Mouse (Mus musculus): ENCODE results near the gene Upf1. TPM values are rescaled to one million over a fixed set of nuclear protein-coding genes. Genes with fewer than 3 reads are reported as not detected.

Gene Upf1
- total RNA-seq (2017) = 21.5 to 44.5 TPM (median 27.6 TPM) in 3 replicates

GRCm38 (mm10) chr8:70353194-70353817, at the start of gene Upf1:
Gene Upf1, minus strand, starts transcription at chr8:70353278.
- ATAC-seq (replicated peaks; ENCODE audit: insufficient number of reproducible peaks, low FRiP score, low TSS enrichment, poor library complexity, severe bottlenecking) = peak; percentile 82

DNA sequence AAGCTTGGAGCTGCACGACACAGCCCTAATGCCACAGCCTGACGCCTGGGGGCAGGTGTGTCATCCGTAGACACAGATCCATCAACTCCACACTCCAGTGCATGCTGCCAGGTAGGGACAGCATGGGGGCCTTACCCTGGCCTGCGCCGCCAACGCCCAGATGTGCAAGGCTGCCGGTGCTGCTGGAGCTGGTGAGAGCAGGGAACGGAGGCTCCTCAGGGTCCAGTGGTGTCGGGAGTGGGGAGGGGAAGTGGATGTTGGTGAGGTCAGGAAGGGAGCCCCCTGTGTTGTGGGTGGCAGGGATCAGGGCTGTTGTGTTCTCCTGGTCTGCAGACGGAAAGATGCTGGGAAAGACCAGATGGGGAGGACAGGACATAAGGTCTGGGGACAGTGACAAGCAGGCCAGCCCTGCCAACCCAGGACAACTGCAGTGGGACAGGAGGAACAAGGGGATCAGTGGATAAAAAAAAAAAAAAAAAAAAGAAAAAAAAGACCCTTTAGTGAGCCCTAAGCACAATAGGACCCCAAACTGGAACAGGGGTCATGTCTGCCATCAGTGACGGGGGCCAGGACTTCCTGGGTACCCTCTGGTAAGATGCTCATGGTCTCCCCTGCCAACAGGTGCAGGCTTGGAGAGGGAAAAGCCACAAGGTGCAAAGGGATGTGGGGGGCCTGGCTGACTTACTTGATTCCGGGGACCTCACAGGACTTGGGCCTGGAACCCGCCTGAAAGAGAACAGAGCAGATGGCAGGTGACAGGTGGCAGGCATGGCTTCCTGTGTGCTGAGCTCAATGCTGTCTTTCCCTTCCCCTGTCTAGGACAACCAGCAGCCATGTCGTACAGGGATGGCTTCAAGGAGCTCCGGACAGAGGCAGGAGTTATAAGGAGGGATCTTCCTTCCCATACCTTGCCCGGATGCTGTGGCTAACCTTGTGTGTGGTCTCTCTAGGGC, 44.8 kb upstream of the Upf1 start:
- ATAC-seq (replicated peaks; ENCODE audit: insufficient number of reproducible peaks, low FRiP score, low TSS enrichment, poor library complexity, severe bottlenecking) = no peak

GRCm38 (mm10) chr8:70396184-70396583, 43.1 kb upstream of the Upf1 start:
- ATAC-seq (replicated peaks; ENCODE audit: insufficient number of reproducible peaks, low FRiP score, low TSS enrichment, poor library complexity, severe bottlenecking) = no peak

DNA sequence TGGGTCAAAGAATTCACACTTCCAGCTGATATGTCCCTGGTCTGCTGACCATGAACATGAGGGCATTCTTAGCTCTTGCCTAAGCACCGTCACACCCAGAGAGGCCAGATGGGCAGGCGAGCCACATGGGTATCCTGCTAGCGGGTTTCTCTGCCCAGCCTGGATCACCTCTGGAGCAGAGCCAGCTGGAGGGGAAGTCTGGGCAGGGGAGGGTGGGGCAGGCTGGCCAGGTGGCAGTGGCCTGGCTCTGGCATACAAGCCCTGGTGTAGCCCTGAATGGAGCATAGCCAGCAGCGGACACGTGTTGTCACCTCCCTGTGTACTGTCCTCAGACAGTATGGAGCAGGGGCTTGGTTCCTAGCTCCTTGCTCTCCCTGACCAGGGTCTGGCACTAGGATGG, 42.6 kb upstream of the Upf1 start:
- no peak for ATAC-seq (replicated peaks; ENCODE audit: insufficient number of reproducible peaks, low FRiP score, low TSS enrichment, poor library complexity, severe bottlenecking)

- no peak; the same call in 1 of the 2 replicates for ATAC-seq (replicated peaks; ENCODE audit: insufficient number of reproducible peaks, low FRiP score, low TSS enrichment, poor library complexity, severe bottlenecking)
Observed at GRCm38 (mm10) chr8:70394269-70394998, 41.4 kb upstream of the Upf1 start.

DNA sequence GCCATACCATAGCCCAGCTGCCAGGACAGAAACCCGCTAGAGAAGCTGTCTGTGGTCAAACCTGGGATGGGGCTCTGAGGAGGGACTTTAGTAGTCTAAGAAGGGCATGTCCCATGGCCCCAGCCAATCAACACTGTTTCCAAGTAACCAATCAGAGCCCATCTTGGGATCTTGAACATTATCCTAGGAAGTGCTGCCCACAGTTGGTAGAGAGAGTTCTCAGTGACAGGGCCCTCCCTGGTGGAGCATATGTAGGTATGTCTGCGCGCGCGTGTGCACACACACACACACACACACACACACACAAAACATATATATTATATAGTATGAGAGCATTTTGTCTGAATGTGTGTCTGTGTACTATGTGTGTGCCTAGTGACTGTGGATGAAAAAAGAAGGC, 40.0 kb upstream of the Upf1 start:
- no peak for ATAC-seq (replicated peaks; ENCODE audit: insufficient number of reproducible peaks, low FRiP score, low TSS enrichment, poor library complexity, severe bottlenecking)

DNA sequence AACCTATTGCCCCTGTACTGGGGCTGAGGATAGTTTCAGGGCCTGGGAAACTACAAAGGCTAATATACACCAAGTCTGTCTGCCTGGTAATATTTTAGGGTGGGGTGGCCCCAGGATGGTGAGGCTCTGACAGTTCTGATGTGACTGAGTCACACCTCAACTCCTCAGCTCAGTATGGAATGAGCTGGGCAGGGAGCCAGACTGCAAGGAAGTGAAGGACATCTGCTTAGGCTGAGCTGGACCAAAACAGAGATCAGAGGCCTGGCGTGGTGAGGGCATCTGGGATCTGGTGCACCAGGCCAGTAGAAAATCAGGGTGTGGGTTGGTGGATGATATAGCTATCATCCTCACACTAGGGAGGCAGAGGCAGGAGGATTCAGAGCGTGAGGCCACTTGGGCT, 36.6 kb upstream of the Upf1 start:
- ATAC-seq (replicated peaks; ENCODE audit: insufficient number of reproducible peaks, low FRiP score, low TSS enrichment, poor library complexity, severe bottlenecking) = no peak

DNA sequence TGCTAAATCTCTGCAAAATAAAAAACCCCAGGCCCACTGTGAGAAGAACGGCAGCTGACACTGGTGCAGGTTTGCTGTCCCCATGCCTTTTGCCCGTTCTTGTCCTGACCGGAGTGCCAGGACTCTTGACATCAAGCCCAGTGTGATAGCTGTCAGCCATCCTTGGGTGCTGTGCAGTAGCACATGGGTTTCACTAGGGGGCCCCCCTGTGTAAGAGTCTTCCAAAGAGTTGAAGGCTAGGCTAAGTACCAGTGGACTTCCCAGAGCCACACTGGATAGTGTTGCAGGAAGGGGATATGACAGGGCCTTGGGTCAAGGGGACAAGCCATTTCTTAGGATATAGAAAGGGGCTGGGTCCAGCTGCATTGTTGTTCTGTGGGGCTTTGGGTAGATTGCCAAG, 30.2 kb upstream of the Upf1 start:
- 0 out of 2 replicates have a peak, but pooled peaks have one; percentile 53 for ATAC-seq (replicated peaks; ENCODE audit: insufficient number of reproducible peaks, low FRiP score, low TSS enrichment, poor library complexity, severe bottlenecking)

DNA sequence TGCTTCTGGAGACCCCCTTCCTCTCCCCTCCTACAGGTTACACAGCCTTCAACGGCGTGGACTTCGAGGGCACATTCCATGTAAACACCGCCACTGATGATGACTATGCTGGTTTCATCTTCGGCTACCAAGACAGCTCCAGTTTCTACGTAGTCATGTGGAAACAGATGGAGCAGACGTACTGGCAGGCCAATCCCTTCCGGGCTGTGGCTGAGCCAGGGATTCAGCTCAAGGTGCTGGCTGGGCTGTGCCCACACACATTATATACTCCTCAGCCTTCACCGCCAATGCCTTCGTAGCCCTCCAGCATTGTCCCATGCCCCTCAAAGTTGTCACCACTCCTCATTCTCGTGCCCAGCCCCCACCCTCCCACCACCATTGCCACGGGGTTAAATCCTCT, 27.0 kb upstream of the Upf1 start:
- ATAC-seq (replicated peaks; ENCODE audit: insufficient number of reproducible peaks, low FRiP score, low TSS enrichment, poor library complexity, severe bottlenecking) = no peak

DNA sequence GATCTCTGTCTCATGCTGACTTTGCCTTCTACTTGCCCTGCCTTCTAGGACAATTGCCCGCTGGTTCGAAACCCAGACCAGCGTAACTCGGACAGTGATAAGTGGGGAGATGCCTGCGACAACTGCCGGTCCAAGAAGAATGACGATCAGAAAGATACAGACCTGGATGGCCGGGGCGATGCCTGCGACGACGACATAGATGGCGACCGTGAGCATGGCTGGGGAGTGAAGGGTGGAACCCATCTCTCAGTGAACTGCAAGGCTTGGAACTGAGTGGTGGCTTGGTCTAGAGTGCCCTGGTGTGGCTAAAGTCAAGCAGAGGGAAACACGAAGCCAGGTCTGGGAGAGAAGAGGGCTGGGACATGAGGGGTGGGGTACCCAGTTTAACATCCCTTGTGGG, 24.0 kb upstream of the Upf1 start:
- no peak for ATAC-seq (replicated peaks; ENCODE audit: insufficient number of reproducible peaks, low FRiP score, low TSS enrichment, poor library complexity, severe bottlenecking)

DNA sequence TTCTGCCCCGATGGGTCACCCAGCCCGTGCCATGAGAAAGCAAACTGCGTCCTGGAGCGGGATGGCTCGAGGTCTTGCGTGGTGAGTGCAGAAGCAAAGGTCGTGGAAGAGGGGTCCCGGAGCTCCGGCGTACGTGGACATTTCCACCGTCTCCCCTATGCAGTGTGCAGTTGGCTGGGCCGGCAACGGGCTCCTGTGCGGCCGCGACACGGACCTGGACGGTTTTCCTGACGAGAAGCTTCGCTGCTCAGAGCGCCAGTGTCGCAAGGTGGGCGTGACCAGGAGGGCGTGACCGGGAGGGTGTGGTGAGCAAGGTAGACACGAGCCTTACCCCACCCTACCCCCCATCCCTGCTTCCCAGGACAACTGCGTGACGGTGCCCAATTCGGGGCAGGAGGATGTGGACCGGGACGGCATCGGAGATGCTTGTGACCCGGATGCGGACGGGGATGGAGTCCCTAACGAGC, 23.2 kb upstream of the Upf1 start:
- ATAC-seq (replicated peaks; ENCODE audit: insufficient number of reproducible peaks, low FRiP score, low TSS enrichment, poor library complexity, severe bottlenecking) = no peak

DNA sequence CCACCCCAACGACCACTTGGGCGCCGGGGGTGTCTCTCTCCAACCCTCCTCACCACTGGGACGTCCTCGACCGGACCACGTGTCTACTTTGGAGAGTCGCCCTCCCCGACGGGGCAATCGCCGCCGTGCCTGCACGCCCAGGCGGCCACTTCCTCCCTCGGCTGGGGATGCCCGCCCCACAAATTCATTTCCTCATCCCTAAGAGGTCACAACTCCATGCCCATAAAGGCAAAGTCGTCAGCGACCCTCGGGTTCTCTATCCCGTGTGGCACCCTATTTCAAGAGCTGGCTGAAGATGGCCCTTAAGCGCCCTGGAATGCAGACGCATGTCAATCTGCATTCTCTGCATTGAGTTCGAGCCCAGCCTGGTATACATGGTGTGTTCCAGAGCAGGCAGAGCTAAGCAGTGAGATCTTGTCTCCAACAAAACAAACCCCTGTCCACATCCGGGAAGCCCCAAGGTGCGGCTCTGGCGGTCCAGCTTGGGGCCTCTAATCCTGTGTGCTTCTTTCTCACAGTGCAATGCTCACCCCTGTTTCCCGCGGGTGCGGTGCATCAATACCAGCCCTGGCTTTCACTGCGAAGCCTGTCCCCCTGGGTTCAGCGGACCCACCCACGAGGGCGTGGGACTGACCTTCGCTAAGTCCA, 22.3 kb upstream of the Upf1 start:
- ATAC-seq (replicated peaks; ENCODE audit: insufficient number of reproducible peaks, low FRiP score, low TSS enrichment, poor library complexity, severe bottlenecking) = peak; percentile 44

DNA sequence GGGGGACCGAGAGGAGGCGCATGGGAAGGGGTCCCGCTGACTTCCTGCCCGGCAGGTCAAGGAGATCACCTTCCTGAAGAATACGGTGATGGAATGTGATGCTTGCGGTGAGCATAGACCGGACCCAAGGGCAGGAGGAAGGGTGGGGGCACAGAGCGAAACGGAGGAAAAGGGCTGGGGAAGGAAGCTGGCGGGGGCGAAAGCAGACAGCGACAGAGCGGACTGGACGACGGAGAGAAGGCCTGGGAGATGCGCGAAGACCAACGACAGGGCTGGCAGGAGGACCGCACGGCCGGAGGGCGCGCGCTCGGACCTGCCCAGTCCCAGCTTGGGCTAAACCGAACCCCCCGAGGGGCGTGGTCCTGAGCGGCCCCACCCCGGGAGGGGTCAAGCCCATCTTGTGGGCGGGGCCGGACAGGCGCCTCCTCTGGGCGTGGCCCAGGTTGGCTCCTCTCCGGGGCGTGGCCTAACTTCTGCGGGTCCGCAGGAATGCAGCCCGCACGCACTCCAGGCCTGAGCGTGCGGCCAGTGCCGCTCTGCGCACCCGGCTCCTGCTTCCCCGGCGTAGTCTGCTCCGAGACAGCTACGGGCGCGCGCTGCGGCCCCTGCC, 21.3 kb upstream of the Upf1 start:
- peak; percentile 41 for ATAC-seq (replicated peaks; ENCODE audit: insufficient number of reproducible peaks, low FRiP score, low TSS enrichment, poor library complexity, severe bottlenecking)

DNA sequence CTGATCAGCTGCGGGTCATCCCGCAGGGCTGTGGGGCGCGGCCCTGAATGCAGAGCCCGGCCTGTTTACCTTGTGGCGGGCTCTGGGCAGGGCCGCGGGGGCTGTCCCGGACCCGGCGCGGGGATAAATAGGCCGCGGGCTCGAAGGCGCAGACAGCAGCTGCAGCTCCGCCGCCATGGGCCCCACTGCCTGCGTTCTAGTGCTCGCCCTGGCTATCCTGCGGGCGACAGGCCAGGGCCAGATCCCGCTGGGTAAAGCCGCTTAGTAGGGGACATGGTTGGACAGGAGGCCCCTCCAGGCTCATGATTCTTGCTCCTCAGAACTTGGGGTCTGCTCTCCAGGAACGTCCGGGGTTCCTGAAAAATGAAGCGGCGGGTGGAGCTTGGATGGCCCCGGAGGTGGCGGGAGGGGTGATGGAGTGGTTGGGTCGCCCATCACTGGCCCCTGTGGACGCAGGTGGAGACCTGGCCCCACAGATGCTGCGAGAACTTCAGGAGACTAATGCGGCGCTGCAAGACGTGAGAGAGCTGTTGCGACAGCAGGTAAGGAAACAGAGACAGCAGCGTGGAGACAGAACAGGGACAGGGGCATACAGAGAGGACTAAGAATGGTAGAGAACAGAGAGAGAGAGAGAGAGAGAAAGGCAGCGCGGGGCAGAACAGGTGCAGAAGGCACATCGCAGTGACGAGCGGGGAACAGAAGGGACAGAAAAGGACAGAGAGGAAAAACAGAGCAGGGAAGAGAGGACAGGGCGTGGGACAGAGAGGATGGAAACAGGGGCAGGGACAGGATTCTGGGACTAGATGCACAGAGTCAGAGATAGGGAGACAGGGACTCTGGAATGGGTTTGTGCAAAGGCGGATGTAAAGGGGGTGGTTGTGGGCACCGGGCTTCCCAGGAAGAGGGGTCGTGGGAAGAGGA, 20.6 kb upstream of the Upf1 start, which contains the start of gene Comp:
Gene Comp, plus strand, starts transcription at position 162 of the 921 bp plus-strand sequence.
- no peak for ATAC-seq (replicated peaks; ENCODE audit: insufficient number of reproducible peaks, low FRiP score, low TSS enrichment, poor library complexity, severe bottlenecking)

GRCm38 (mm10) chr8:70371951-70372350, 18.9 kb upstream of the Upf1 start:
- no peak for ATAC-seq (replicated peaks; ENCODE audit: insufficient number of reproducible peaks, low FRiP score, low TSS enrichment, poor library complexity, severe bottlenecking)

- no peak for ATAC-seq (replicated peaks; ENCODE audit: insufficient number of reproducible peaks, low FRiP score, low TSS enrichment, poor library complexity, severe bottlenecking)
Observed at GRCm38 (mm10) chr8:70370476-70370875, 17.4 kb upstream of the Upf1 start.

DNA sequence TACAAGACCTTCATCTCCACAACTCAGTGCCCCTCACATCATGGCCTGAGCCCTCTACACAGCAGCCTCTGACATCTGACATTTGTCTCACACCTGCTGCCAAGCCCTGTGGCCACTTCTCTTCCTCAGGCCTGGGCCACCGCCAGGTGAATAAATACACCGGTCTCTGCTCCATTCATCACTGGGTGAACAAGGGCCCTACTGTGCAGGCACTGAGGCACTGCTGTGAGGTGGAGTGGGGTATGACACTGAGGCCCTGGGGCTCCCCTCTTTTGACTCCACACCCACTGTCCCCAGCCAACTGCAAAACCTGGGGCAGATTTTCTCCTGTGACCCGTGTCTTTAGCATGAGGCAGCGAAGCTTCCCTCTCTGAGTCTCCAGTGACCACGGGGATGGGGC, 13.5 kb upstream of the Upf1 start:
- no peak for ATAC-seq (replicated peaks; ENCODE audit: insufficient number of reproducible peaks, low FRiP score, low TSS enrichment, poor library complexity, severe bottlenecking)

Measured in monocyte, adult 5-6 weeks (primary cell).